Mouse (Mus musculus) liver, adult 2 months (tissue): ENCODE measurements at regions not wholly inside any gene's neighbourhood (a gene's known extent, or its start where the extent isn't known, plus 50 kb on each side); places are given as distances from the start of the nearest gene placed in this dataset.

Source experiments
- DNase-seq: peaks from one replicate; pipeline ENCODE4 v3.0.0-alpha.2; 2011; ENCODE audit warnings: low read depth, low spot score; ENCODE audit errors: extremely low read depth
- H3K27ac ChIP-seq: fragments of 200-500 bp; replicated peaks from 2 replicates; pipeline ENCODE4 v1.5.1; 2012; ENCODE audit warnings: low read depth, mild to moderate bottlenecking, control low read depth, inconsistent platforms, low read length; ENCODE audit not compliant: insufficient read depth
- H3K27me3 ChIP-seq: fragments of 200-500 bp; 2 replicates; pipeline ENCODE4 v1.6.1; 2012; ENCODE audit warnings: mild to moderate bottlenecking, moderate library complexity, low read length, inconsistent platforms; ENCODE audit not compliant: control insufficient read depth, insufficient read depth
- H3K36me3 ChIP-seq: fragments of 200-500 bp; 2 replicates; pipeline ENCODE4 v1.6.1; 2012; ENCODE audit warnings: low read length, inconsistent platforms; ENCODE audit not compliant: control insufficient read depth, insufficient read depth
- H3K4me1 ChIP-seq: fragments of 200-500 bp; 2 replicates; pipeline ENCODE4 v1.6.1; 2011; ENCODE audit warnings: low read length; ENCODE audit not compliant: control insufficient read depth, insufficient read depth
- H3K4me3 ChIP-seq: fragments of 200-500 bp; 2 replicates; pipeline ENCODE4 v1.5.1; 2011; ENCODE audit warnings: low read depth, mild to moderate bottlenecking, control low read depth, low read length, moderate library complexity; ENCODE audit not compliant: insufficient read depth
- H3K79me2 ChIP-seq: fragments of 200-500 bp; 2 replicates; pipeline ENCODE4 v1.6.1; 2012; ENCODE audit warnings: inconsistent platforms, mild to moderate bottlenecking, low read length, moderate library complexity; ENCODE audit not compliant: control insufficient read depth, insufficient read depth
- H3K9ac ChIP-seq: fragments of 200-500 bp; 2 replicates; pipeline ENCODE4 v1.6.1; 2012; ENCODE audit warnings: low read depth, mild to moderate bottlenecking, control low read depth, inconsistent platforms, low read length
- CTCF ChIP-seq: fragments of 200-500 bp; IDR thresholded peaks from 2 replicates; pipeline ENCODE4 v1.5.1; 2011; ENCODE audit warnings: low read depth, low read length, control low read depth
- POLR2A ChIP-seq: fragments of 200-500 bp; IDR thresholded peaks from 2 replicates; pipeline ENCODE4 v1.6.1; 2011; ENCODE audit warnings: low read length, control low read depth; ENCODE audit not compliant: insufficient read depth; ENCODE audit errors: extremely low read depth
- WGBS: fragments of 180-500 bp; shearing (Covaris S2); methylation state at CpG from one replicate; pipeline ENCODE4 v1.1.7; 2018; 5-methylcytosine and 5-hydroxymethylcytosine counted together

GRCm38 (mm10) chr2:148330368-148330767 lies 64.8 kb upstream of the Sstr4 start:
- no peak overlapping the region for H3K9ac ChIP-seq
- no peaks in the 10 kb centered on the region for H3K4me1 ChIP-seq
- no peak for DNase-seq
- H3K79me2 ChIP-seq = no peaks in the 10 kb centered on the region
- no peak for TF ChIP-seq CTCF
- TF ChIP-seq POLR2A = no peak
- H3K27ac ChIP-seq = no peak overlapping the region
- H3K27me3 ChIP-seq = no peaks in the 10 kb centered on the region
- no peak overlapping the region for H3K4me3 ChIP-seq
- H3K36me3 ChIP-seq = no peaks in the 10 kb centered on the region
- 63% methylated on average over 2 of the region's 2 CpGs for WGBS

GRCm38 (mm10) chr2:148334555-148334954 lies 60.6 kb upstream of the Sstr4 start:
- Histone ChIP-seq H3K36me3 (no peaks in the 10 kb centered on the region), H3K27me3 (no peaks in the 10 kb centered on the region), H3K4me3 (no peak overlapping the region), H3K9ac (no peak overlapping the region), H3K27ac (no peak overlapping the region), H3K79me2 (no peaks in the 10 kb centered on the region), H3K4me1 (no peaks in the 10 kb centered on the region; the same call in 1 of the 2 replicates)
- DNase-seq = no peak
- 93% methylated on average over 1 of the region's 1 CpGs for WGBS
- TF ChIP-seq POLR2A (no peak), CTCF (no peak)

GRCm38 (mm10) chr2:148336626-148337025 lies 58.5 kb upstream of the Sstr4 start:
- Histone ChIP-seq H3K4me3 (no peak overlapping the region), H3K27ac (no peak overlapping the region), H3K36me3 (no peaks in the 10 kb centered on the region), H3K9ac (no peak overlapping the region), H3K79me2 (no peaks in the 10 kb centered on the region), H3K4me1 (no peaks in the 10 kb centered on the region; the same call in 1 of the 2 replicates), H3K27me3 (no peaks in the 10 kb centered on the region)
- 84% methylated on average over 2 of the region's 2 CpGs for WGBS
- no peak for TF ChIP-seq POLR2A
- TF ChIP-seq CTCF = no peak
- no peak for DNase-seq

GRCm38 (mm10) chr2:148338308-148338768 lies 56.8 kb upstream of the Sstr4 start:
- Histone ChIP-seq H3K9ac (no peak overlapping the region), H3K4me1 (no peaks in the 10 kb centered on the region; the same call in 1 of the 2 replicates), H3K4me3 (no peak overlapping the region), H3K27me3 (no peaks in the 10 kb centered on the region), H3K36me3 (no peaks in the 10 kb centered on the region), H3K27ac (no peak overlapping the region), H3K79me2 (no peaks in the 10 kb centered on the region)
- 47% methylated on average over 6 of the region's 6 CpGs for WGBS
- peak; percentile 21 for DNase-seq
- TF ChIP-seq CTCF (no peak), POLR2A (no peak)

GRCm38 (mm10) chr2:148338894-148339293 lies 56.2 kb upstream of the Sstr4 start:
- no peak overlapping the region for H3K27ac ChIP-seq
- H3K79me2 ChIP-seq = no peaks in the 10 kb centered on the region
- no peaks in the 10 kb centered on the region for H3K27me3 ChIP-seq
- H3K9ac ChIP-seq = no peak overlapping the region
- DNase-seq = no peak
- H3K36me3 ChIP-seq = no peaks in the 10 kb centered on the region
- TF ChIP-seq CTCF (no peak), POLR2A (no peak)
- no peaks in the 10 kb centered on the region; the same call in 1 of the 2 replicates for H3K4me1 ChIP-seq
- H3K4me3 ChIP-seq = no peak overlapping the region

GRCm38 (mm10) chr2:148344193-148344592 lies 51.0 kb upstream of the Sstr4 start:
- Histone ChIP-seq H3K36me3 (no peaks in the 10 kb centered on the region), H3K4me1 (no peaks in the 10 kb centered on the region), H3K9ac (no peak overlapping the region), H3K27me3 (no peaks in the 10 kb centered on the region), H3K79me2 (no peaks in the 10 kb centered on the region), H3K27ac (no peak overlapping the region), H3K4me3 (no peak overlapping the region)
- TF ChIP-seq POLR2A (no peak), CTCF (no peak)
- DNase-seq = no peak
- WGBS = 65% methylated on average over 2 of the region's 2 CpGs
